Mouse (Mus musculus): ENCODE measurements around the gene Otof. TPM values are rescaled to one million over a fixed set of nuclear protein-coding genes. Genes with fewer than 3 reads are reported as not detected.

Otof gene
- total and polyA plus RNA-seq, 2 experiments from 2014 or later, result 5.5 to 12.2 TPM

DNA sequence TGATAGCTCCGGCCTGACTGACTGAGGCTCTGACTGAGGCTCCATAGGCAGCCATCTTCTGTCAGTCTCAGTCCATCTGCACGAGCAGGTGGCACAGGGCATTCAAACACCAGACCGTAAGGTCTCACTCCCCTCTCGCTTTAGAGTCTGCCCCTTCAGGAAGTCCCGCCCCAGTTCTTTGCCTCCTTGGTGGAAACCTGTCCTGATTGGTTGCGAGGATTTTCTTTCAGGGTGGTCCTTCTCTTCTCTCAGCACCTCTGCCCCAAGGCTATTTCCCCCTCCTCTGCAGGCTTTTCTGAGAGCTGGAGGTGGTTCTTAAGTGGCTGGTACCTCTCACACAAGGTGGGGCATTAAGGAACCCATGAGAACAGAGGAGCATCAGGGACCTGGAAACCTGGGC lies 8.7 kb upstream of the Otof start:
- Histone ChIP-seq H3K4me3 (ENCODE audit: low read length) (no peak overlapping the region), H3K27me3 (ENCODE audit: insufficient read depth, low read length) (no peaks in the 10 kb centered on the region), H3K36me3 (ENCODE audit: insufficient read depth, low read length) (no peaks in the 10 kb centered on the region), H3K9ac (replicated peaks; ENCODE audit: low read length) (no peak overlapping the region), H3K9me3 (ENCODE audit: low read length) (no peaks in the 10 kb centered on the region), H3K4me1 (ENCODE audit: insufficient read depth, low read length) (peaks cover 12% of the 10 kb centered on the region), H3K27ac (no peak overlapping the region), H3K4me2 (ENCODE audit: low read depth, low read length) (no peak overlapping the region)
- WGBS, result 56% methylated on average over 6 of the region's 6 CpGs
- TF ChIP-seq CTCF (IDR thresholded peaks at IDR 0.05; ENCODE audit: low read depth), result no peak
- ATAC-seq (no peak), DNase-seq (ENCODE audit: low spot score) (no peak)

DNA sequence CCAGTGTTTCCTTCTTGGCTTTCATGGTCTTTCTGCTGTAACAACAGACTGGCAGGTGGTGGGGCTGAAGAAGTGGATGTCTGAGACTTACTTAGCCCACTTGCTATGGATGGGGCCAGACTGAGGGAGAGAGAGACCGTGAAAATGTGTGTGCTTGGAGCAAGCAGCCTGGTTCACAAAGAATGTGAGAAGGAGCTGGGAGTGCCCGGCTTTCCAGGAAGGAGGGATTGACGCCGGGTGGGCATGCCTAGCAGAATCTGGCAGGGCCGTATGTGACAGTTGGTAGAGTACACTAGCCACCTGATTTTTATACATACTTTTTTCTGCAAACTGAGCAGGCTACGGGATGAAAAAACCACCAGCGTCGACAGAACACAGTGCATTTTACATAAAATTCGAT lies 4.6 kb upstream of the Otof start:
- Histone ChIP-seq H3K36me3 (ENCODE audit: insufficient read depth, low read length) (no peaks in the 10 kb centered on the region), H3K9ac (replicated peaks; ENCODE audit: low read length) (0 out of 2 replicates have a peak overlapping the region, but pooled peaks have one; percentile 3), H3K4me3 (ENCODE audit: low read length) (peak overlapping the region; percentile 26), H3K9me3 (ENCODE audit: low read length) (no peaks in the 10 kb centered on the region), H3K4me2 (ENCODE audit: low read depth, low read length) (peak overlapping the region; percentile 56), H3K27ac (no peak overlapping the region), H3K4me1 (ENCODE audit: insufficient read depth, low read length) (peaks cover 17% of the 10 kb centered on the region), H3K27me3 (ENCODE audit: insufficient read depth, low read length) (no peaks in the 10 kb centered on the region)
- peak; percentile 16; the same call in 1 of the 2 replicates for ATAC-seq
- TF ChIP-seq CTCF (IDR thresholded peaks at IDR 0.05; ENCODE audit: low read depth), result no peak
- WGBS, result 24% methylated on average over 9 of the region's 9 CpGs
- DNase-seq (ENCODE audit: low spot score), result peak; percentile 35

DNA sequence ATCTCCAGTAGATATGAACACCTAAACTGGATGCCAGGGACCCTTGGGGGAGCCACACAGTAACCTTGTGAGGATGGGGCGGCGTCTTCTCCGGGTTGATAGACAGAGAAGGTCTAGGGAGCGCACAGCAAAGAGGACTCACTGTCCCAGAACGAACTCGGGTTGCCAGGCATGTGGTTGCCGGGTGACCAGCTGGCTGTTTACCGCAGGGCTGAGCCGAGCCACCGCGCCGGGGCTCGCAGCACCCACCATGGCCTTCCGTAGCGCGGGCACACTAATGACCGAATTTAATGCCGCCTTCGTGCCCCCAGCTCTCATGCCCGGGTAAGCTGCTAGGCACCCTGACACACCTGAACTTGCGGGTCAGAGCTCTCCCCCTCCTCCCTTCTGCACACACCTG lies 4.1 kb upstream of the Otof start, which contains the start of gene 1700001C02Rik:
Gene 1700001C02Rik (plus strand): TSS at position 187 of the 400 bp plus-strand sequence.
- H3K27me3 ChIP-seq (ENCODE audit: insufficient read depth, low read length), result no peaks in the 10 kb centered on the region
- 0 out of 2 replicates have a peak within 1 kb of the TSS, but pooled peaks have one; percentile 3 for H3K9ac ChIP-seq (replicated peaks; ENCODE audit: low read length)
- WGBS, result 8% methylated on average over 21 of the region's 21 CpGs
- peak within 1 kb of the TSS; percentile 26 for H3K4me3 ChIP-seq (ENCODE audit: low read length)
- peak; percentile 59 for DNase-seq (ENCODE audit: low spot score)
- ATAC-seq, result peak; percentile 68
- H3K27ac ChIP-seq, result no peak within 1 kb of the TSS
- no peak for TF ChIP-seq CTCF (IDR thresholded peaks at IDR 0.05; ENCODE audit: low read depth)
- H3K4me1 ChIP-seq (ENCODE audit: insufficient read depth, low read length), result peaks cover 20% of the 10 kb centered on the region
- H3K36me3 ChIP-seq (ENCODE audit: insufficient read depth, low read length), result no peaks in the 10 kb centered on the region
- H3K9me3 ChIP-seq (ENCODE audit: low read length), result no peaks in the 10 kb centered on the region
- H3K4me2 ChIP-seq (ENCODE audit: low read depth, low read length), result peak within 1 kb of the TSS; percentile 56

DNA sequence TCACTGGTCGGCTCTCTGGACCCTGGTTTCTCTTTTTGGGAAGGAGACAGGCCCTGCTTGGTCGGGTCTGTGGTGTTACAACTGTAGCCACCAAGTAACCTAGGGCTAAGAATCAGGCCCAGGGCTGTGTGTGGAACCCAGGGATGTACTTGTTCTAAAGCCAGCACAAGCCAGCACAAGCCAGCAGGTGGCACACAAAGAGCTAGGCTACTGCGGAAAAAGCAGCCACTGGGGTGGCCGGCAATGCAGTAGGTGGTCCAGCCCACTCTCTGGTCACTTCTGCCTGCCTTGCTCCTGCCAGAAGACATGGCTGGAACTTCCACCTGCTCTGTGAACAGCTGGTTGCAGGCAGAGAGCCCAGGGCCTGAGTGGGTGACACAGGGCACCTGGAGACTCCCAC lies 1.6 kb downstream of the Otof start:
- Histone ChIP-seq H3K4me2 (ENCODE audit: low read depth, low read length) (no peak overlapping the region), H3K27me3 (ENCODE audit: insufficient read depth, low read length) (no peaks in the 10 kb centered on the region)

DNA sequence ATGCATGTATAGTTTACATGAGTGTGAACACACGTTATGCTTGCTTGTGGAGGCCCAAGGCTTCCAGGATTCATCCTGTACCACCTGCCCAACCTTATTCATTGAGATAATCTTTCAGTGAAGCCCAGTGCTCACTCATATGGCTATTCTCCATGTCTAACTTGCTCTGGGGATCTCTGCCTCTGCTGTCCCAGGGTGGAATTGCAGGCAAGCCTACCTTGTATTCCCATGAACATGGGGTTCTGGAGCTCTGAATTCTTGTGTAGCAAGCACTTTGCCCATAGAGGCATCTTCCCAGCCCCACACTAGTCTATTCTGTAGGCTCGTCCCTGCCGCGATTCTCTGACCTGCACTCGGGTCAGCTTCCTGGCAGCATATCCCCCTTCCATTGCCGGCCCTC lies 5.7 kb downstream of the Otof start:
- Histone ChIP-seq H3K4me3 (ENCODE audit: low read length) (no peak overlapping the region), H3K9me3 (ENCODE audit: low read length) (no peaks in the 10 kb centered on the region), H3K4me1 (ENCODE audit: insufficient read depth, low read length) (peaks cover under 1% of the 10 kb centered on the region; the same call in 1 of the 2 replicates), H3K27ac (no peak overlapping the region), H3K9ac (replicated peaks; ENCODE audit: low read length) (no peak overlapping the region), H3K27me3 (ENCODE audit: insufficient read depth, low read length) (no peaks in the 10 kb centered on the region), H3K36me3 (ENCODE audit: insufficient read depth, low read length) (no peaks in the 10 kb centered on the region), H3K4me2 (ENCODE audit: low read depth, low read length) (no peak overlapping the region)
- DNase-seq (ENCODE audit: low spot score), result peak; percentile 52
- WGBS, result 56% methylated on average over 6 of the region's 6 CpGs
- TF ChIP-seq CTCF (IDR thresholded peaks at IDR 0.05; ENCODE audit: low read depth), result peak; percentile 55
- ATAC-seq, result no peak

More for the DNA sequence above, 1.6 kb downstream of the Otof start:
- Histone ChIP-seq H3K27ac (no peak overlapping the region), H3K36me3 (ENCODE audit: insufficient read depth, low read length) (no peaks in the 10 kb centered on the region), H3K9ac (replicated peaks; ENCODE audit: low read length) (no peak overlapping the region), H3K9me3 (ENCODE audit: low read length) (no peaks in the 10 kb centered on the region), H3K4me1 (ENCODE audit: insufficient read depth, low read length) (peaks cover 8% of the 10 kb centered on the region), H3K4me3 (ENCODE audit: low read length) (no peak overlapping the region)
- ATAC-seq, result no peak; the same call in 1 of the 2 replicates
- WGBS, result 28% methylated on average over 4 of the region's 4 CpGs
- peak; percentile 64 for TF ChIP-seq CTCF (IDR thresholded peaks at IDR 0.05; ENCODE audit: low read depth)
- peak; percentile 61 for DNase-seq (ENCODE audit: low spot score)

DNA sequence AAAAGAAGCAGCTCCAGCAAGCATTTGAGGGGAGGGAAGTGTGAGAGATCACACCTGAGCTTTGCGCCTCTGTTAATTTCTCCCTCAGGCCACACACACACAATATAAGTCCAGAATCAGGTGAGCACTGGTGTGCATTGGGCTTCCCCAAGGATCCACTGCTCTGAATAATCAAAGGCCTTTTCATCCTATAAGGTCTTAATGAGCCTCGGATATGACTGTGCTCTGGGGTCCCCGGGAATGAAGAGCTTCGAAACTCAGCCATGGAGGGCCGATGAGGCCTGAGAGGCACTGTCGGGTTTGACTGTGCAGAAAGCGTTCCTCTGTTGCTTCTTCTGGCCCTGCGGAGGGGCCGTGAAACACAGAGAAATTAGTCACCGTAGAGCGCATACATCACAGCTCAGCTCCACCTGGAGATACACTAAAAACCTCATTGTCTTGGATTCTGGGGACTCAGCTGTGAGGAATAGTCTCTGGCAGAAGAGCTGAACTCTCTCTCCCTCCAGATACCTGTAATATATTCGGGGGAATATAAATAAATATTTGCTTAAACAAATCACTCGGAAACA lies 17.3 kb downstream of the Otof start:
- 66% methylated on average over 13 of the region's 13 CpGs for WGBS
- ATAC-seq (peak; percentile 24; the same call in 1 of the 2 replicates), DNase-seq (ENCODE audit: low spot score) (peak; percentile 25)
- Histone ChIP-seq H3K4me1 (ENCODE audit: insufficient read depth, low read length) (no peaks in the 10 kb centered on the region), H3K4me2 (ENCODE audit: low read depth, low read length) (no peak overlapping the region), H3K9me3 (ENCODE audit: low read length) (no peaks in the 10 kb centered on the region), H3K9ac (replicated peaks; ENCODE audit: low read length) (no peak overlapping the region), H3K4me3 (ENCODE audit: low read length) (no peak overlapping the region), H3K27ac (no peak overlapping the region), H3K36me3 (ENCODE audit: insufficient read depth, low read length) (no peaks in the 10 kb centered on the region), H3K27me3 (ENCODE audit: insufficient read depth, low read length) (no peaks in the 10 kb centered on the region)
- no peak for TF ChIP-seq CTCF (IDR thresholded peaks at IDR 0.05; ENCODE audit: low read depth)

DNA sequence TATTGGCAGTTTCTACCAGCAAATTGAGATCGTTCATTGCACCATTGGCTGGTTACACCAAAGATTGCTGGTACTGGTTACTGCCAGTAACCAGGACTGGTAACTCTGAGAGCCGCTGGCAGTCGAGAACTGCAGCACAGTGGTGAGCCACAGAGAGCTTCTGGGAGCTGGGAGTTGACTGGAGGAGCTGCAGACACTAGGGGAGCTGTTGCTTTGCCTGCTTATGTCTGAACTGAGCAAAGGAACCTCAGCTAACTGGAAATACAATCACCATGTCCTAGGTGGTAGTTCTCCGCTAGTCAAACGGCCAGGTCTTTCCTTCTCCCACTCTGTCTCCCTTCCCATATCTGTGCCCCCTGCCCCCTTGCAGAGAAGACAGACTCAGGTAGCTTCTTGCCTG lies 19.5 kb downstream of the Otof start:
- DNase-seq (ENCODE audit: low spot score), result peak; percentile 24
- WGBS, result 62% methylated on average over 5 of the region's 5 CpGs
- no peaks in the 10 kb centered on the region for H3K4me1 ChIP-seq (ENCODE audit: insufficient read depth, low read length)

More for the DNA sequence above, 19.5 kb downstream of the Otof start:
- H3K27ac ChIP-seq, result no peak overlapping the region
- H3K4me3 ChIP-seq (ENCODE audit: low read length), result no peak overlapping the region
- no peak overlapping the region for H3K9ac ChIP-seq (replicated peaks; ENCODE audit: low read length)
- no peaks in the 10 kb centered on the region for H3K36me3 ChIP-seq (ENCODE audit: insufficient read depth, low read length)
- H3K27me3 ChIP-seq (ENCODE audit: insufficient read depth, low read length), result no peaks in the 10 kb centered on the region
- no peak for ATAC-seq
- TF ChIP-seq CTCF (IDR thresholded peaks at IDR 0.05; ENCODE audit: low read depth), result peak; percentile 65
- no peaks in the 10 kb centered on the region for H3K9me3 ChIP-seq (ENCODE audit: low read length)
- no peak overlapping the region for H3K4me2 ChIP-seq (ENCODE audit: low read depth, low read length)
